Mouse (Mus musculus) bone marrow macrophage, adult 2 months (primary cell): ENCODE data around the gene Aldoc.

ENCODE experiments used
- CTCF ChIP-seq: IDR thresholded peaks from 2 replicates; pipeline ENCODE4 v1.5.1; 2012; ENCODE audit warnings: low read depth, mild to moderate bottlenecking, low read length, moderate library complexity
- POLR2A ChIP-seq: IDR thresholded peaks from 2 replicates; pipeline ENCODE4 v1.6.1; 2012; ENCODE audit warnings: mild to moderate bottlenecking, low read depth, low read length, borderline replicate concordance

GRCm38 (mm10) chr11:78313662-78314061, 9.1 kb upstream of the Aldoc start:
- TF ChIP-seq CTCF (no peak), POLR2A (no peak)
